Mouse (Mus musculus) heart, postnatal 0 days (tissue): ENCODE data around the gene Uspl1. TPM values are rescaled to one million over a fixed set of nuclear protein-coding genes. Genes with fewer than 3 reads are reported as not detected.
"Not testable (repeated sequence)": the region's sequence is repeated elsewhere in the genome, so short reads cannot be mapped to it uniquely, and the experiment has no call there.

Source experiments
- ATAC-seq: fragments of 200-750 bp; cut with Nextera tagmentation; 2 replicates; pipeline ENCODE4 v1.8.0; 2017; ENCODE audit warnings: low read depth, moderate number of reproducible peaks, moderate library complexity; ENCODE audit not compliant: insufficient read depth
- DNase-seq: peaks from one replicate; pipeline ENCODE4 v3.0.0-alpha.2; 2016; ENCODE audit warnings: low spot score
- H3K27ac ChIP-seq: fragments of 300-500 bp; sonication (generic); 2 replicates; pipeline ENCODE4 v1.5.1; 2014; ENCODE audit warnings: low read depth, mild to moderate bottlenecking
- H3K27me3 ChIP-seq: fragments of 300-500 bp; sonication (generic); 2 replicates; pipeline ENCODE4 v1.6.1; 2014; ENCODE audit warnings: low read length, mixed read lengths; ENCODE audit not compliant: control insufficient read depth, insufficient read depth
- H3K36me3 ChIP-seq: fragments of 300-500 bp; sonication (generic); replicated peaks from 2 replicates; pipeline ENCODE4 v1.6.1; 2014; ENCODE audit warnings: low read length, mixed read lengths; ENCODE audit not compliant: control insufficient read depth, insufficient read depth
- H3K4me1 ChIP-seq: fragments of 300-500 bp; sonication (generic); 2 replicates; pipeline ENCODE4 v1.6.1; 2014; ENCODE audit warnings: antibody characterized with exemption; ENCODE audit not compliant: control insufficient read depth, insufficient read depth
- H3K4me2 ChIP-seq: fragments of 300-500 bp; sonication (generic); 2 replicates; pipeline ENCODE4 v1.6.1; 2014; ENCODE audit warnings: low read depth, mild to moderate bottlenecking, low read length, moderate library complexity
- H3K4me3 ChIP-seq: fragments of 300-500 bp; sonication (generic); 2 replicates; pipeline ENCODE4 v1.5.1; 2014; ENCODE audit warnings: low read depth, low read length
- H3K9ac ChIP-seq: fragments of 300-500 bp; sonication (generic); replicated peaks from 2 replicates; pipeline ENCODE4 v1.6.1; 2014; ENCODE audit warnings: low read depth, low read length, mixed read lengths
- H3K9me3 ChIP-seq: fragments of 300-500 bp; sonication (generic); replicated peaks from 2 replicates; pipeline ENCODE4 v1.6.1; 2016; ENCODE audit warnings: low read length; ENCODE audit not compliant: control insufficient read depth
- CTCF ChIP-seq: IDR thresholded peaks from 2 replicates; pipeline ENCODE4 v1.5.1; 2016; ENCODE audit warnings: antibody characterized with exemption, control low read depth, low read depth
- EP300 ChIP-seq: IDR thresholded peaks from 2 replicates; pipeline ENCODE4 v1.6.1; 2016; ENCODE audit warnings: antibody characterized with exemption, low read depth
- WGBS: fragments of 180-500 bp; shearing (Covaris S2); extraction: QIAGEN DNeasy Blood & Tissue Kit; methylation state at CpG from one replicate; pipeline ENCODE4 v1.1.7; 2014; 5-methylcytosine and 5-hydroxymethylcytosine counted together
- polyA plus RNA-seq: library from polyadenylated mRNA; unstranded; fragments of >200 nt; fragmentation: Nextera tagmentation; extraction: Ambion mirVana; gene quantifications from 2 replicates; pipeline ENCODE4 v1.2.1, GENCODE M21; 2015
- total RNA-seq: library from RNA; depleted of rRNA; stranded (reverse); fragments of >200 nt; gene quantifications from 2 replicates; pipeline ENCODE4 v1.2.3, GENCODE M21; 2014; ENCODE audit warnings: low replicate concordance; rRNA removed

The Uspl1 gene
- total RNA-seq, result 18.9 and 23.6 TPM in 2 replicates
- 17.6 and 17.8 TPM in 2 replicates for polyA plus RNA-seq

- Histone ChIP-seq H3K36me3 (peaks cover 5% of the 10 kb centered on the region), H3K27ac (peak within 1 kb of the TSS; percentile 99), H3K4me2 (peak within 1 kb of the TSS; percentile 71), H3K9me3 (no peaks in the 10 kb centered on the region), H3K27me3 (no peaks in the 10 kb centered on the region), H3K9ac (peak within 1 kb of the TSS; percentile 80), H3K4me1 (peaks cover 10% of the 10 kb centered on the region), H3K4me3 (peak within 1 kb of the TSS; percentile 87)
- peak; percentile 98 for ATAC-seq
- DNase-seq, result peak; percentile 97
- TF ChIP-seq EP300, result peak; percentile 75
- TF ChIP-seq CTCF, result no peak
- WGBS, result under 1% methylated on average over 46 of the region's 59 CpGs
These were observed at the start of gene Uspl1, which contains the start of gene Hmgb1 for GRCm38 (mm10) chr5:149184104-149184843. TSS of gene Uspl1 (plus strand) at chr5:149184350. TSS of gene Hmgb1 (minus strand) at chr5:149184489.

DNA sequence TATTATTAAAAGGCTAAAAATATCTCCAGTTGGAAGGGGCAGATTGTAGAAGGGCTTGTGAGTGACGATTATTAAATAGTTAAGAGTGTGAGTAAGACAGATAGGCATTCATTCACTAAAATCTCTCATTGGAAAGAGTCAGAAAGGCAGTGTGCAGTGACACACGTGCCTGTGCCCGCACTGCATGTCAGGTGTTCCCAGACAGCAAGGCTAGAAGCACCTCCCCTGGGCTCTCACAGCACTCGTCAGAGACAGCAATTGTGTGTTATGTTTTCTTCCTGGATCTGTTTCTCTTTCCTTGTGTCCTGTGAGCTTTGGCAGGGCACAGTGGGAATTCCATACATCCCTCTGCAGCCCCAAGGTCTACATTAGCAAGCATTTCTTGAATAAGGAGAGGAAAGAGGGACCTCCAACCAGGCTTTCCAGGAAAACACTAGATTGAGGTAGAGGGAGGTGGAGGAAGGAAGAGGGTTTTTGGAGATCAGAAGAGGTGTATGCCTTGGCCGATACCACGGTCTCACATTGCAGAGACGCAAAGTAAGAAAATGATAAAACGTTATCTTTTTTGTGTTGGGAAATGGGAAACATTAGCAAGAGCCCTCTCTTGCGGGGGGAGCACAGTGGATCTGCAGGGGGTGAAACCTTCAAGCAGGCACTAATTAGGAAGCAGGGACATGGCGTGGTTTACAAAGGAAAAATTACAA is 49.2 kb upstream of the Uspl1 start:
- H3K4me2 ChIP-seq, result peak overlapping the region; percentile 10; the same call in 1 of the 2 replicates
- no peak overlapping the region for H3K4me3 ChIP-seq
- H3K27me3 ChIP-seq, result no peaks in the 10 kb centered on the region
- ATAC-seq (peak; percentile 73), DNase-seq (peak; percentile 55)
- H3K36me3 ChIP-seq, result no peaks in the 10 kb centered on the region
- peaks cover 6% of the 10 kb centered on the region; the same call in 1 of the 2 replicates for H3K4me1 ChIP-seq
- H3K9me3 ChIP-seq, result no peaks in the 10 kb centered on the region
- H3K9ac ChIP-seq, result no peak overlapping the region
- H3K27ac ChIP-seq, result peak overlapping the region; percentile 46; the same call in 1 of the 2 replicates
- WGBS, result 31% methylated on average over 10 of the region's 10 CpGs
- TF ChIP-seq CTCF (no peak), EP300 (no peak)

GRCm38 (mm10) chr5:149135455-149136354 is 48.4 kb upstream of the Uspl1 start:
- Histone ChIP-seq H3K36me3 (no peaks in the 10 kb centered on the region), H3K4me3 (no peak overlapping the region), H3K4me2 (peak overlapping the region; percentile 10; the same call in 1 of the 2 replicates), H3K4me1 (peaks cover 6% of the 10 kb centered on the region; the same call in 1 of the 2 replicates), H3K9ac (no peak overlapping the region), H3K27ac (peak overlapping the region; percentile 46; the same call in 1 of the 2 replicates), H3K27me3 (no peaks in the 10 kb centered on the region), H3K9me3 (no peaks in the 10 kb centered on the region)
- DNase-seq, result no peak
- no peak for ATAC-seq
- no peak for TF ChIP-seq EP300
- WGBS, result 85% methylated on average over 10 of the region's 10 CpGs

GRCm38 (mm10) chr5:149136933-149137365 is 47.2 kb upstream of the Uspl1 start:
- no peak overlapping the region for H3K4me2 ChIP-seq
- peak; percentile 26 for DNase-seq
- peak; percentile 59 for ATAC-seq
- TF ChIP-seq EP300, result no peak
- TF ChIP-seq CTCF, result no peak
- no peak overlapping the region for H3K9ac ChIP-seq
- no peaks in the 10 kb centered on the region for H3K36me3 ChIP-seq
- peak overlapping the region; percentile 47; the same call in 1 of the 2 replicates for H3K27ac ChIP-seq
- H3K9me3 ChIP-seq, result no peaks in the 10 kb centered on the region
- 31% methylated on average over 4 of the region's 4 CpGs for WGBS
- no peak overlapping the region for H3K4me3 ChIP-seq
- H3K27me3 ChIP-seq, result no peaks in the 10 kb centered on the region
- H3K4me1 ChIP-seq, result peaks cover 6% of the 10 kb centered on the region; the same call in 1 of the 2 replicates

GRCm38 (mm10) chr5:149137447-149137846 is 46.7 kb upstream of the Uspl1 start:
- Histone ChIP-seq H3K36me3 (no peaks in the 10 kb centered on the region), H3K27ac (peak overlapping the region; percentile 47; the same call in 1 of the 2 replicates), H3K9me3 (no peaks in the 10 kb centered on the region), H3K27me3 (no peaks in the 10 kb centered on the region), H3K4me3 (no peak overlapping the region), H3K4me2 (no peak overlapping the region), H3K9ac (no peak overlapping the region), H3K4me1 (peaks cover 6% of the 10 kb centered on the region; the same call in 1 of the 2 replicates)
- ATAC-seq, result no peak
- DNase-seq, result peak; percentile 11
- 29% methylated on average over 3 of the region's 3 CpGs for WGBS
- TF ChIP-seq CTCF (no peak), EP300 (no peak)

DNA sequence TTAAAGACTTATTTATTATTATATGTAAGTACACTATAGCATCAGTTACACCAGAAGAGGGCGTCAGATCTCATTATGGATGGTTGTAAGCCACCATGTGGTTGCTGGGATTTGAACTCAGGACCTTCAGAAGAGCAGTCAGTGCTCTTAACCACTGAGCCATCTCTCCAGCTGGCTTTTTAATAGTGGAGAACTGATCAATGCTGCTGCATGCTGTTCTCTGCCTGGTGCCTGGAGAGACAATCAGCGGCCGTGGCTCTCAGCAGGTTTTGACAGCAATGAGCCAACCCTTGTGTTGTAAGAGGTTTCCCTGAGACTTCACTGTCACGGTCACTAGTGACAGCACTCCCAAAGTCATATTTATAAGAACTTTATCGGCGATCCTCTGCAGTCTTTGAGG is 46.1 kb upstream of the Uspl1 start:
- not testable (repeated sequence) for H3K4me2 ChIP-seq, H3K9ac ChIP-seq, H3K4me1 ChIP-seq, DNase-seq, ATAC-seq, H3K27ac ChIP-seq, H3K27me3 ChIP-seq, H3K9me3 ChIP-seq, H3K4me3 ChIP-seq, H3K36me3 ChIP-seq
- 89% methylated on average over 6 of the region's 6 CpGs for WGBS
